Mouse (Mus musculus): Measurements from ENCODE around the gene Mink1.

GRCm38 (mm10) chr11:70650322-70651175 is 87.9 kb downstream of the Mink1 start:
- TF ChIP-seq CTCF (IDR thresholded peaks at IDR 0.05; ENCODE audit: borderline replicate concordance, extremely low read depth, insufficient read depth, insufficient read length) (no peak), POLR2A (IDR thresholded peaks at IDR 0.05; ENCODE audit: borderline replicate concordance, extremely low read depth, insufficient read depth, insufficient read length, poor library complexity, severe bottlenecking) (no peak)
